31 mouse cellular contexts compared by ENCODE assay signal in the genomic region with DNA sequence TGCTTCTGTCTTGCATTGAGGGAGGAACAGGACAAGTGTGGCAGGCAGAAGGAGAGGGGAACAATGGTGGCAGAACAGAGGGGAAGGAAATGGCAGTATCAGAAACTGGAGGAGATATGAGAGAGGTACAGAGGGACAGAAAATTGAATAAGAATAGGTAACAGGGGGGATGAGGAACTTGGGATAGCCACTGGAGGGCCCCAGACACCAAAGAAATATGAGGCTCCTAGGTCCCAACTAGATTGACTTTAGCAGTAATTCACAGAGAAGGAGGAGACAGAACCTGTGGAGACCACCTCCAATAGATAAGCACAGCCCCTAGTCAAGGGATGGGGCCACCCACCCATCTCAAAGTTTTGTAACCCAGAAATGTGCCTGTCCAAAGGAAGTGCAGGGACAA.
"Had no signal": no experiment of that assay in that cellular context is flagged by ENCODE, and none has a peak within 500 bp of the region (broad histone marks: within the 10 kb centered on the region; RNA-seq: fewer than 3 reads in every experiment).

No protein-coding gene starts in this region.

- H3K9ac ChIP-seq: heart, embryonic 12.5 days; heart, embryonic 13.5 days; heart, embryonic 15.5 days; hindbrain, embryonic 12.5 days; hindbrain, embryonic 13.5 days; hindbrain, embryonic 14.5 days; hindbrain, embryonic 15.5 days; intestine, embryonic 15.5 days; kidney, embryonic 15.5 days had no signal

- H3K4me1 ChIP-seq: heart, embryonic 10.5 days; heart, embryonic 12.5 days; heart, embryonic 13.5 days; heart, embryonic 15.5 days; hindbrain, embryonic 10.5 days; hindbrain, embryonic 12.5 days; hindbrain, embryonic 13.5 days; hindbrain, embryonic 15.5 days; intestine, embryonic 15.5 days; kidney, embryonic 15.5 days had no signal

- H3K4me3 ChIP-seq: heart, embryonic 10.5 days; heart, embryonic 12.5 days; heart, embryonic 13.5 days; heart, embryonic 15.5 days; hindbrain, embryonic 10.5 days; hindbrain, embryonic 12.5 days; hindbrain, embryonic 13.5 days; hindbrain, embryonic 15.5 days; intestine, embryonic 15.5 days; kidney, embryonic 15.5 days; layer of hippocampus, adult 2 months; left cerebral cortex, adult 2 months had no signal

- DNase-seq: heart, postnatal 10 days; heart, postnatal 14 days; heart, postnatal 36 days; heart, postnatal 4 days; kidney, adult 11 months; kidney, adult 18-20 months; kidney, adult 2 months; kidney, adult 8-10 months; kidney, adult 9 months; kidney, postnatal 10 days; kidney, postnatal 14 days; kidney, postnatal 25 days; kidney, postnatal 36 days; kidney, postnatal 4 days; layer of hippocampus, adult 9-11 months; layer of hippocampus, postnatal 36 days had no signal

- H3K27me3 ChIP-seq: heart, embryonic 12.5 days; heart, embryonic 13.5 days; heart, embryonic 15.5 days; hindbrain, embryonic 12.5 days; hindbrain, embryonic 13.5 days; hindbrain, embryonic 15.5 days; intestine, embryonic 15.5 days; kidney, embryonic 15.5 days had no signal

- H3K27ac ChIP-seq: heart, embryonic 10.5 days; heart, embryonic 13.5 days; heart, embryonic 15.5 days; hindbrain, embryonic 10.5 days; hindbrain, embryonic 12.5 days; hindbrain, embryonic 13.5 days; hindbrain, embryonic 14.5 days; hindbrain, embryonic 15.5 days; hindbrain, postnatal 0 days; intestine, embryonic 15.5 days; kidney, embryonic 15.5 days; kidney, postnatal 0 days; layer of hippocampus, adult 2 months; left cerebral cortex, adult 2 months had no signal

- H3K36me3 ChIP-seq: heart, embryonic 10.5 days; heart, embryonic 12.5 days; heart, embryonic 13.5 days; heart, embryonic 15.5 days; hindbrain, embryonic 10.5 days; hindbrain, embryonic 12.5 days; hindbrain, embryonic 13.5 days; hindbrain, embryonic 15.5 days; intestine, embryonic 15.5 days; kidney, embryonic 15.5 days had no signal

- H3K9me3 ChIP-seq: heart, embryonic 10.5 days; heart, embryonic 12.5 days; heart, embryonic 13.5 days; heart, embryonic 15.5 days; hindbrain, embryonic 10.5 days; hindbrain, embryonic 12.5 days; hindbrain, embryonic 13.5 days; hindbrain, embryonic 15.5 days; intestine, embryonic 15.5 days; kidney, embryonic 15.5 days had no signal
